Mouse (Mus musculus): ENCODE measurements at regions not wholly inside any gene's neighbourhood (a gene's known extent, or its start where the extent isn't known, plus 50 kb on each side); places are given as distances from the start of the nearest gene placed in this dataset.
"Not testable (repeated sequence)": the region's sequence is repeated elsewhere in the genome, so short reads cannot be mapped to it uniquely, and the experiment has no call there.

DNA sequence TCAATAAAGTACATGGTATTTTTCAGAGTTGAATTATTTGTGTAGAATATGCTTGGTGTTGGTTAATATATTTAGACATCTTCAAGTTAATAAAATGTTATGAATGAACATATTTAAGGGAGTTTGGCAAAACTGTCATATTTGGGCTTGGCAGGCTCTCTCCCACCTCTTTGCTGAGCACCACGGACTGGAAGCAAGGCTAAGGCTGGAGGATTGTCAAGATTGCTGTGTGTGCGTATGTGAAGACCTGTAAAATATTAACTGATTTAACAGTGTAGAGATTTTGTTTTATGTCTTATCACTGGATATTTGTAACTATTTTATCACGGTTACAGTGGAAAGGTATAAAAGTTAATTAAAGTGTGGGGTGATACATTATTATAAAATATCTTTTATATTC lies 363.3 kb downstream of the Casp12 start:
- ATAC-seq (ENCODE audit: insufficient number of reproducible peaks, low FRiP score, low TSS enrichment) = no peak

DNA sequence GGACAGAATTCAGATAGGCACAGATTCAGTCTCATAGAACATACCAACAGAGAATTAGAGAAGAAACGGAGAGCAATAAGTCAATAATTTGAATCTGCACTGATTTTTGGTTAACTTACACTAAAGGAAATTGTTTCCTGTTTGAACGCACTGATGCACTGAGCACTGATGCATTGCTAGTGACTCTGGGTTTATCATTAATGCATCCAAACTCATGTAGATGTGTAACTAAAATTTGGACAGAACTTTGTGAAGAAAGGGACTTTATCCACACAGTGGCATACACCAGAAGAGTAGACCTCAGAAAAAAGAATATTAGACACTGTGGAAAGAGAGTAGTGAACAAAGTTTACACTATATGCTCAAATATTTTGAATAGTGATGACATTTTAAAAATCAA lies 364.2 kb downstream of the Casp12 start:
- ATAC-seq (ENCODE audit: insufficient number of reproducible peaks, low FRiP score, low TSS enrichment) = no peak

DNA sequence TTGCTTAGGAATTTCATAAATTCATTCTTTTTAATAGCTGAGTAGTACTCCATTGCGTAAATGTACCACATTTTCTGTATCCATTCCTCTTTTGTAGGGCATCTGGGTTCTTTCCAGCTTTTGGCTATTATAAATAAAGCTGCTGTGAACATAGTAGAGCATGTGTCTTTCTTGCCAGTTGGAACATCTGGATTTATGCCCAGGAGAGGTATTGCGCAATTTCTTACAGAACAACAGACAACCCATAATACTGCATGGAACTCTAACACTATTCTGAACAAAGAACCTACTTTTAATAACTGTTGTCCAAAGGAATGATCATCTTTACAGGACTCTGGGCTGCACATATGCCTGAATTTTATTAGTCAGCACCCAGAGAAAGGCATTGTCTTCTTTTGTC lies 373.4 kb downstream of the Casp12 start:
- not testable (repeated sequence) for ATAC-seq (ENCODE audit: insufficient number of reproducible peaks, low FRiP score, low TSS enrichment)

DNA sequence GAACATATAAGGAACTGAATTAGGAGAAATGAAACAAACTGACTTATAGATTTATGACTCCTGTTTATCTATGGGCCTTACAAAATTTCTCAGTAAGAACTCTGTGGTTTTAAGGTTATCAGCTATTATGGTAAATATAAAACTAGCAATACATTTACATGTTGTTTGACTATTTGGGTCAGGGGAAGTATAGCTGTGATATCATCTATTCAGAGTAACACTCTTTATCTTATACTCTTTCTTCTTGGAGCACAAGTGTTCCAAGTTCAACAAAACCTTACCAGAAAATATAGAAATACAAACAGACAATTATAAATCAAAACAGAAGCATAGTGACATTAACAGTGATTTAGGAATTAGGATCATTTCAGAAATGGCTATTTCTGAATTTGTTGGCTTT lies 383.6 kb downstream of the Casp12 start:
- ATAC-seq (ENCODE audit: insufficient number of reproducible peaks, low FRiP score, low TSS enrichment) = no peak

GRCm38 (mm10) chr9:5752686-5753301 lies 407.6 kb downstream of the Casp12 start:
- no peak for ATAC-seq (ENCODE audit: insufficient number of reproducible peaks, low FRiP score, low TSS enrichment)

DNA sequence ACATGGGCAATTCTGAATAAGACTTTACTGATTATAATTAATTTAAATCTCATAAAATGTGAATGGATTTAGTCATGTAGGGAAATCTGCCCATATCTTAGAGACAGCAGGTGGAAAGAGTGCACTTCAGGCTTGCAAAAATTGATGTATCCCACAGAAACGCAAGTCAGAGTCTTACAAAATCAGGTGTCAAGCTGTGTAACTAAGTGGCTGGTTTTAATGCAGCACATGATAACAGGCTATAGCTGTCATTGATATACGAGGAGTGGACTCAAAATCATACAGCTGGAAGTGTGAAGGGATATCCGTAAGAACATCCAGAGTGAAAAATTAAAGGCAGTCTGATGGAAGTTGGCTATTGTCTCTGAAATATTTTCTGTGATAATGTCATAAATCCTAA lies 408.6 kb downstream of the Casp12 start:
- ATAC-seq (ENCODE audit: insufficient number of reproducible peaks, low FRiP score, low TSS enrichment) = no peak

DNA sequence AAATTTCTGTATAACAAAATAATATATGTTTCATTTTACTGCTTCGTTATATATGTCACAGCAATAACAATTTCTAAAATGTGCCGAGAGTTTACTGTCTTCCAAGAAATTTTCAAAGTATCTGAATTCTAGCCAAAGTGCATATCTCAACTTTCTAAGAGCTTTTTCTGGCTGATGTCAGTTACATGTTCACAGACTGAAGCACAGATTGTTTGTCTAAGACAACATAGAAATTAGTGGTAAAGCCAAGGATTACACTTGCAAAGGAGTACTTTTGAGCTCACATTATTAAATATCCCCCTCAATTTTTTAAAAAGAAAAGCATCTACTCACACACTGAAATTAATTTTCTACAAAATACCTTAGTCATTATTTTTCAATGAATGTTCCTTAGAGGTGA lies 407.2 kb upstream of the Pdgfd start:
- no peak for ATAC-seq (ENCODE audit: insufficient number of reproducible peaks, low FRiP score, low TSS enrichment)

- ATAC-seq (ENCODE audit: insufficient number of reproducible peaks, low FRiP score, low TSS enrichment) = no peak
Observed at GRCm38 (mm10) chr9:5769927-5770326, 398.5 kb upstream of the Pdgfd start.

DNA sequence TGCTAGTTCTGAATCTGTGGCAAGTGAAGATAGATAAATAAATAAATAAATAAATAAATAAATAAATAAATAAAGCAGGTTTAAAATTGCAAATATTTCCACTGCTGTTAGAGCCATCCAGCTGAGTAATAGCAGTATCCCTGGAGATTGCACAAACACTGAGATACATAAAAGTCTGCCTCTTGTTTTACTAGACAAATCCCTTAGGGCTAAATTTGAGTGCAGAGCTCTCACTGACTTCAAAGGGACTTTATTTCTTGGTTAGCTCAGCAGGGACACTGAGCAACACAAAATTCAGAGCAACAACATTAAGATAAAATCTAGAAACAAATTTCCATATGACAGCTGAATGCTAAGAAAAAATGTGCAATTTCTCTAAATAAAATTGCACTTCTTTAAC lies 397.2 kb upstream of the Pdgfd start:
- no peak for ATAC-seq (ENCODE audit: insufficient number of reproducible peaks, low FRiP score, low TSS enrichment)

All from cerebellum, adult (tissue).